Mouse (Mus musculus) left cerebral cortex, postnatal 10 days (tissue): ENCODE results near the gene Os9. TPM values are rescaled to one million over a fixed set of nuclear protein-coding genes. Genes with fewer than 3 reads are reported as not detected.
A peak's percentile ranks its signal among the peaks of the same experiment; 100 is the strongest.
"Not testable (repeated sequence)": the region's sequence is repeated elsewhere in the genome, so short reads cannot be mapped to it uniquely, and the experiment has no call there.

Experiments
- DNase-seq, 2 experiments: peaks; one replicate each; pipeline ENCODE4 v3.0.0; 2021 to 2022; ENCODE audit warnings: low spot score in 2 of 2, mixed read lengths in 1 of 2; ENCODE audit errors: extremely low spot score in 1 of 2
- intact Hi-C: fragments of 180-260 bp; cut with DNase I; formaldehyde crosslinking; loops from one replicate; pipeline ENCODE4 v1.15.1; 2025
- total RNA-seq, 2 experiments: library from RNA; stranded (reverse); gene quantifications; 2 replicates each; pipeline ENCODE4 v1.2.3; 2021

The Os9 gene
- 100 to 1,000 TPM; 103 to 107 TPM for total RNA-seq

DNA sequence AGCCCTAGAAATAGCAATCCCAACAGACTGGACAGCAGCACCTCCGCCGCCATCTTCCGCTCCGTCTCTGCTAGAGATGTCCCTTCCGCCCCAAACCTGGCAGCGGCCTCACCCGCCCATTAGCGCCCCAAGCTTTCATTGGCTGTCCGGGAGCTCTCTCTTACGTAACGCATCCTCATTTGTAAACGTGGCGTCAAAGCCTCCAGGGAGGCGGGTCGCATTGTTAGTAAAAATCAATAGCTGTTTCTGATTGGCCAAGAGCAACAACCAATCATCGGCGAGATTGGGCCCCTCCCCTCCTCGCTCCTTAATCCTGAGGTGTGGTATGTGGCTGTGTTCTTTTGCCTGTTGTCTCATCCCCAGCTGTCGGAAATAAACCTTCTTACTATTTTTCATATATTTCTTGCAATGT lies at the start of gene Os9:
Gene Os9 (minus strand): TSS at position 66 of the 412 bp plus-strand sequence.
- DNase-seq = peak; percentile 96 to 99
- intact Hi-C loops = no loop called here

DNA sequence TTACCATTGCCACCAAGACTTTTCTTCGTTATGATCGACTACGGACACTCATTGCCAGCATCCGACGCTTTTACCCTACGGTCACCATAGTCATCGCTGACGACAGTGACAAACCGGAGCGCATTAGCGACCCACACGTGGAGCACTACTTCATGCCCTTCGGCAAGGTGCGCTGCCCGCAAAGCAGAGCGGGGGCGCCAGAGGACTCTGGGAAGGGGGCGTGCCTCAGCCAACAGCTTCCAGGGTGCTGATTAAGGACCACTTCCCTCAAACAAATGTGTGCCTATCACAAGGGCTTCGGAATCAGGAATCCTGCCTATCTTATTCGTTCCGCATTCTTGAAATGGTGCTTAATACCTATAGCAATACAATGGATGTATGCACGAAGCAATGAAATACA lies 49.1 kb upstream of the Os9 start:
- DNase-seq = peak in 1 of 2 experiments; percentile 61
- intact Hi-C loops = no loop called here

DNA sequence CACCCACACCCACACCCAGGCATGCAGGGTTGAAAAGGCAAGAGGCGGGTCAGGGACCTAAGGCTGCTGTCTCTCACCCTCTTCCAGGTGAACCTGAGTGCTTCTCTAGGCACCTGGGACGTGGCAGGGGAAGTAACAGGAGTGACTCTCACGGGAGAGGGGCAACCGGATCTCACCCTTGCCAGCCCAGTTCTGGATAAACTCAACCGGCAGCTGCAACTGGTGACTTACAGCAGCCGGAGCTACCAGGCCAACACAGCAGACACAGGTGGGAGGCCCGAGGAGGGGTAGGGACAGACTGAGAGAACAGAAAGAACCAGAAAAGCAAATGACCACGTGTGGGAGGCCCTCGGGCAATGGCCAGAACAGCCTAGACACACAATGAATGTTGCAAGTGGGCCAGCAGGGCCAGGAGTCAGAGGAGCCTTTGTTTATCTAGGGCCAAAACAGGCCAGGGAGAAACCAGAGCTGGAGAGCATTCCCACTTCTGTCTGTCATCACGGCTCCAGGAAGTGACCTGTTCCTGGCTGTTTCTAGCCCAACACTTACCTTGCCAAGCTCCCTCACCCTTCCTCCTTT lies 46.8 kb upstream of the Os9 start:
- intact Hi-C loops = no loop called here
- DNase-seq = no peak

DNA sequence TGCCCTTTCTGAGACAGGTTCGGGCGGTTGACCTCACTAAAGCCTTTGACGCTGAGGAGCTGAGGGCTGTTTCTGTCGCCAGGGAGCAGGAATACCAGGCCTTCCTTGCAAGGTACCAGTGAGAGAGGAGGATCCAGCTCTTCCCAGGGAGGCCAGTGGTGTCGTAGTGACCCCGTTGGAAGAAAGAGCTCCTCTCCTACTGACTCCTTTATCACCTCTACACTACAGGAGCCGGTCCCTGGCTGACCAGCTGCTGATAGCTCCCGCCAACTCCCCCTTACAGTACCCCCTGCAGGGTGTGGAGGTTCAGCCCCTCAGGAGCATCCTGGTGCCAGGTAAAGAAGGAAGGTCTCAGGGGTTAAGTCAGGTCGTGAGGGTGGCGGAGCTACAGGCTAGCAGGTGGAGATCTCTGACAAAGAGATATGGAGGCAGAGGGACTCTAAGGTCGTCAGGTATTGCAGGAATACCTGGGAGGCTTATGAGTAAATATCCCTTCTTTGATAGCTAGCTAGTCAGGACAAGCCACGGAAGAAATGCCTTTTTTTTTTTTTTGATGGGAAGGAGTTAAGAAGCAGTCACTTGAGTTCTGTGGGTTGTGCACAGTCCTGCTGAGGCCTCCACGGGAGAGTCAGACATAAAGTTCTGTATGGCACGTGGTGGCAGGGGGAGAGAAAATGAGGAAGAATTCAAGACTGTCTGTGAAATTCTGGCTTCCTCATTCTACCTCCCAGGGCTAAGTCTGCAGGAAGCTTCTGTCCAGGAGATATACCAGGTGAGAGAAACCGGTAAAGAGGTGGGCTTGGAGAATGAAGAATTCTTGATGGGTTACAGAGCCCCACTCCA lies 46.1 kb upstream of the Os9 start:
- DNase-seq = no peak
- intact Hi-C loops = no loop called here

DNA sequence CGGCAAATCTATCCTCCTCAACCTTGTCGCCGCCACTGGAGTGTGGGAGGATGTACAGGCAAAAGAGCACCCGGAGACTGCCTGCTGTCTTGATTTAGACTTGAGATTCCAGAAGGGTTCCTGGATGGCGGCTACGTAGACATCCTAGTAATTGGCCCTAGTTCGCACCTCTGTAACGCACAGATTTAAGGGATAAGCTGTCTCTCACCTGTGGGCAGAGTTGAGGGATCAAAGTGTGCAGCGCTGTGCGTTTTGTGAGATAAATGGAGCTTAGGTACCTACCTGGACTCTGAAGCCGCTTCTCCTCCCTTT lies 45.4 kb upstream of the Os9 start:
- no peak for DNase-seq
- intact Hi-C loops = no loop called here

DNA sequence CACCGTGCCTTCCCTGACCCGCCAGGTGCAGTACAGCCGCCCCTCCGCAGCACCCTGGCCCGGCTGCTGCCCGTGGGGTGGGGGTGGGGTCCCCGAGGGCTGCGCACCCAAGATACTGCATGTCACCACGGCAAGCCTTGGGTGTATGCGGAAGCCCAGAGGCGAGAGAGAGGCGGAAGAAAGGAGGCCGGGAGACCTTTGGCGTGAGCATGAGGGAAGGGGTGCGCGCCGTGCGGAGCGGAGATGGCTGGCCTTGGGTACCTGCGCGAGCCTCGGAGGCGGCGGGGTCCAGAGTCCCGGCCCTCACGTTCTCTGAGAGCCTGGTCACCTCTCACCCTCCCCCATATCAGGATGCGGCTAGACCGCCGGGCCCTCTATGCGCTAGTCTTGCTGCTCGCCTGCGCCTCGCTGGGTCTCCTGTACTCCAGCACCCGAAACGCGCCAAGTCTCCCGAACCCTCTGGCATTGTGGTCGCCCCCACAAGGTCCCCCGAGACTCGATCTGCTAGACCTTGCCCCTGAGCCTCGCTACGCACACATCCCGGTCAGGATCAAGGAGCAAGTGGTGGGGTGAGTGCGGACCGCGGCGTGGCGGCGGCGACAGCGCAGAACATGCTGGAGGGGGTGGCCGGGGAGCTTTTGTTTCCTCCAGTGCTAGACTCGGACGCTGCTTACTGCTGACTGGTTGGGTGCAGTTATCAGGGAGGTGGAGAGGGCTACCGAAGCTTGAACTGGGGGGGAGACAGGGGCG lies 44.9 kb upstream of the Os9 start:
- intact Hi-C loops = loop anchor here (2.0 kb wide), 1 partner anchor 43 kb away; no protein-coding TSS in a partner anchor
- DNase-seq = peak in 1 of 2 experiments; percentile 58

DNA sequence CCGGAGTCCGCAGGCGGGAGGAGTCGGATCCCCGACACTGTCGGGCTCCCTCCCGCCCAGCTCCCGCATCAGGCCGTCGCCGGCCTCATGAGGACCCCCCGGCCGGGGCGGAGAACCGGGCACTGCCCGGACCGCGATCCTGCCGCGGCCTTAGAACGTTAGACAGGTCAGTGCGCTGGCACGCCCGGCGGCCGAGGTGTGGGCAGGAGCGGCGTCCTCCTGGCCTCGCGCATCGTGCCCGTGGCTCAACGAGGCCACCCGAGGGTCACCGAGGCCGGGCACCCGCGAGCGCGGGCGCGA lies 44.4 kb upstream of the Os9 start:
- DNase-seq = no peak
- intact Hi-C loops = loop anchor here (2.0 kb wide), 1 partner anchor 43 kb away; no protein-coding TSS in a partner anchor

DNA sequence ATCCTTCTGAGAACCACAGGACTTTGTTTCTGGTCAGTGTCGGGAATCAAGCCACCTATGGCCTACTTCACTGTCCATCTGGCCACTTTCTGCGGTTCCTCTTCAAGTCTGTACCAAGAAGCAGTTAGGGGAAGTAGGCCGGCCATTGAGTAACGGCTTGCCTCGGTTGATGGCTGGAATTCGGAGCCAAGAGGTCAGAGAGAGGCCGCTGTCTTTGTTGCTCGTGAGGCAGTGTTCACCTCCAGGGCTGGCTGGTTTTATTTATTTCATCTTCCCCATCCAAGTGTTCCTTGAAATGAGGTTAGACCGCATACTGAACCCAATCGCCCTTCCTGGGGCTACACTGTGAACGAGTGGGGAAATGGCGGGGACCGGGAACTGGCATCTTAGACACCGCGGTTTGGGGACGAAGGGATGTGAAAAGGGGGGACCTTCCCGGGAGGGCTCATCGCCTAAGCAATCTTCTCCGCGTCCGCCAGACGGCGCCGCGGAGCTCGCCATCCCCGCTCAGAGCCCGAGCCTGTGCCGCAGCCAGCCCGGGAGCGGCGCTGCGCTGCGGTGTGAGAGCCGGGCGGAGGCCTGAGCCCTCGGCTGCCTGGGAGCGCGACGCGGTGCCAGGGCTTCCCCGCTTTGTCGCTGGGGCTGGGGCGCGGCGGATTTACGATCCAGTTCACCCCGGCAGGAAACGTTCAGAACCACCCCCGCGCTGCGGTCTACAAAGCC lies 43.9 kb upstream of the Os9 start, which contains the start of gene B4galnt1:
Gene B4galnt1 (plus strand): TSS at position 595 of the 723 bp plus-strand sequence.
- peak; percentile 78 to 80 for DNase-seq
- intact Hi-C loops = loop anchor here (2.0 kb wide), 1 partner anchor 42 kb away; no protein-coding TSS in a partner anchor

DNA sequence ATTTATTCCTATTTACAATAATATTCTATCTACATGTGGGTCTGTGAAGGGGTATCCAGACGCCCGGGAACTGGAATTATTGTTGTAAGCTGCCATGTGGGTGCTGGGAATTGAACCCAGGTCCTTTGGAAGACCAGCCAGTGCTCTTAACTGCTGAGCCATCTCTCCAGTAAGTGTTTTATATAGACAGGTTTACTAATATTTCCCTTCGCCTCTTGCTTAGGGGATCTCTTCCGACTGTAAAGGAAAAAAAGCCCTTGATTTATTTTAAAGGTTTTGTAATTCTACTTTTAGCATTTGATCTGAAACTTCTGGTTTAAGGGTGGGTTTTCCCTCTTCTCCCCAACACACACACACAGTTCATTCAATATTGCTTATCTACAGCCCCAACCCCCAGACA lies 43.3 kb upstream of the Os9 start:
- intact Hi-C loops = loop anchor here (2.0 kb wide), 1 partner anchor 41 kb away; no protein-coding TSS in a partner anchor
- DNase-seq = no peak

DNA sequence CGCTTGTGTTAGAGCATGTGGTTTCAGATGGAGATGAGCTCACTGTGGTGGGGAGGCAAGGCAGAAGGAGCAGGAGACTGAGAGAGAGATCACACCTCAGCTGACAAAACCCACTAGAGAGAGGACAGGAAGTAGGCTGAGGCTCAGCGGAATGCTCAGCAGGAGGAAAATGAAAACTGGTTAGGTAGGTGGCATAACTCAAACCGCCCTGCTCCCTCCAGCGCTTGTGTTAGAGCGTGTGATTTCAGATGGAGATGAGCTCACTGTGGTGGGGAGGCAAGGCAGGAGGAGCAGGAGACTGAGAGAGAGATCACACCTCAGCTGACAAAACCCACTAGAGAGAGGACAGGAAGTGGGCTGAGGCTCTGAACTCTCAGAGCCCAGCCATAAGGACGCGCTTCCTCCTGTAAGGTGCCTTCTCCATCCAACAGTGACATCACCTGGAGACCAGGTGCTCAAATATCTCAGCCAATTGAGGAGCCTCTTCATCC lies 41.9 kb upstream of the Os9 start:
- intact Hi-C loops, DNase-seq: not testable (repeated sequence)

DNA sequence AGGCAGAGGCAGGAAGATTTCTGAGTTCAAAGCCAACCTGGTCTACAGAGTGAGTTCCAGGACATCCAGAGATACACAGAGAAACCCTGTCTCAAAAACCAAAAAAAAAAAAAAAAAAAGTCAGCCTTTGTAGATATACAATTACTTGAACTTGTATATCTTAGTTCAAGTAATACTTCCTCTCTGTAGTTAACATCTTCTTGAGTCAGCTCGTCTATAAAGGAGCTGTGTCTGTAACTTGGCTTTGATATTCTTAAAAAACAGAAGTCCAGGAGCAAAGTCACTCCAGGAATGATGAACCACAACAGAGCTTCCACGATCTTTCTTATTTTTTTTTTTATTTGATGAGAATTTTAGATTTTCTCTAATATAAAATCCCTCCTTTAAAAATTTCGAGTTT lies 39.8 kb upstream of the Os9 start:
- intact Hi-C loops = no loop called here
- no peak for DNase-seq

DNA sequence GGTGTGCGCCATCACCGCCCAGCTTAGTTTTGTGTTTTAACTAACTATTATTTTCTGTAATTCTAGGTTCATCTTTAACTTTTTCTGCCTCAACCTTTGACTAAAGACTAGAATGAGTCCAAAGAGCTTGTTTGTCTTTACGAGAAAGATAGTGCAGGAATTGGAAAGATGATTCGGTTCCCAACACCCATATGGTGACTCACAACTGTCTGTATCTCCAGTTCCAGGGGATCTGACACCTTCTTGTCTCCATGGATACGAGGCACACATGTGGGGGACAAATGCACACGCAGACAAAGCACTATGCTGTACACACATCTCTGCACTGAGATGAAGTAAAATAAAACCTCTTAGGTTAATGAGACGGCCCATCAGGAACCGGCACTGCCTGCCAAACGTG lies 39.1 kb upstream of the Os9 start:
- no peak for DNase-seq
- intact Hi-C loops = no loop called here

DNA sequence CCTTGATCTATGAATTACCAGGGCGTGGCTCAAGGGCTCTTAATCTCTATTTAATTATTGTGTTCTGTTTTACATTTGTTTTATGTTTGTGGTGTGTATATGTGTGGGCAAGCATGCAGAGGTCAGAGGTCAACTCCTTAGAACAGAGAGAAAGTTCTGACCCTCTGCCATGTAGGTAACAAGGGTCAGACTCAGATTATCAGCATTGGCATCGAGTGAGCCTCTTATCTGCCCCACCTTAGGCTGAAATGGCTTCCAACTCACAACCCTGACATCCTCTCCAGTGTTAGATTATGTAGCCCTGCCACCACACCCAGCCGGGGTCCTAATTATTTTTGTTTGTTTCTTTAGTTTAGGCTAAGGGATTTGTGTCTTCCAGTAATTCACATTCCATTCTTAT lies 37.5 kb upstream of the Os9 start:
- intact Hi-C loops = no loop called here
- DNase-seq = no peak

DNA sequence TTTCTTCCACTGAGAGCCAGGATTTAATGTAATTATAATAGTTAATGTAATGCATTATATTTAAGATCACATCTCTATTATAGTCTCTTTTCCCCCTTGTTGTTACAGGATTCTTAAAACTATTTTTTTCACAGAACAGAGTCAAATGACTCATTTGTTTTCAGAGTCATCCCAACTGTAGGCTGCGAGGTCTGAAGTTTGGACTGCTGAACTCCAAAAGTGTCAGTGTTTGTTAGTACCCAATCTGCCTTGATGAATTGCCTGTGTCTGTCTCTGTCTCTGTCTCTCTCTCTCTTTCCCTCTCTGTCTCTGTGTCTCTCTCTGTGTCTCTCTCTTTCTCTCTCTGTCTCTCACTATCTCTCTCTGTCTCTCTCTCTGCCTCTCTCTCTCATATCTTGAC lies 35.6 kb upstream of the Os9 start:
- no peak for DNase-seq

DNA sequence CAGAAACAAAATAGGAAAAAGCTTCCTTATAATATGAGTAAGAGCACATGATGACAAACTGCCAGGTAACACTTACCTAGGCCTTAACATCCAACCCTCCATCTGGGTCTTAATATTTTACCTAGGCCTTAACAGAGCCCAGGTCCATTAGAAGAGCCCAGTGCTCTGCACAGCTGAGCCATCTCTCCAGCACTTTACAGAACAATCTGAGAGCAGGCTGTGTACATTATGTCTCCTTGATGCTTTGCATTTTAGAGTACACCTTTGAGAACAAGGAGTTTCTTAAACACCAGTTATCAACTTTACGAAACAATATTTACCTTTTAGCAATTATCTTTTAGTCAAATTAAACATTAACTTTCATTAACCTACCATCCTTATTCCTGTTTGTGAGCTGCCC lies 35.2 kb upstream of the Os9 start:
- intact Hi-C loops = no loop called here
- DNase-seq = no peak

More for the DNA sequence above, 35.6 kb upstream of the Os9 start:
- intact Hi-C loops = no loop called here

DNA sequence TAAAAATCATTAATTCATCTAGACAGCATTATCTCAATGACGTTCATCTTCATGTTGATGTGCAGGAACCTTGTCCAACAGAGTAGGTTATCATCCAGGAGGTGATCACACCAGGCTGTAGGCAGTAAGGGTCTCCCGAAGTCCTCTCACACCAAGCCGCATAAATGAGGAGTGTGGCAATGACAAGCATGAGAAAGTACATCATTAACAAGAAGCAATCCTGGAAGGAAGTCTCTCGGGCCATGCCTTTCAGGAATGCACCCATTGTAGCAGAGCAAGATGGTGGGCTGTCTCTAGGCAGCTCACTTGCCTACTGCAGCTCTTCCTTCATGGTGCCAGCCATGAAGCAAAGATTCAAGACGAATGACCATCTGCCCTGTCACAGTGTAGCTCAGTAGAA lies 33.7 kb upstream of the Os9 start:
- intact Hi-C loops = no loop called here
- DNase-seq = no peak

DNA sequence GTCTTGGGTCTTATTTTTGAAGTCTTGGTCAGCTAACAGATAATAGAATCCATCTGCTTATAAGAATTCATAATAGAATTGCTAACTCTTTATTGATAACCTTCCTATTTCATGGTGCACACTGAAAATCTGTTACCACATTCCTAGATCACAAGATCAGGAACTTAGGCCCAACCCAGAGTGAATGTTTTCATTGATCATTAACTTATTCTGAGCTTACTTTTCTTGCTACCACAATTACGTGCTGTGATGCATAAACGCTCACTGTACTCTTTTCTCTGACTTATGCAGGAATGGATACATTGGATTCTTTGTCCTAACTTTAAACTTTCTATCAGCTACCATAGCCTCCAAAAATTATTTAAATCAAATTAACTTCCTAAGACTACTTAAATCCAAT lies 33.3 kb upstream of the Os9 start:
- no peak for DNase-seq
- intact Hi-C loops = no loop called here

DNA sequence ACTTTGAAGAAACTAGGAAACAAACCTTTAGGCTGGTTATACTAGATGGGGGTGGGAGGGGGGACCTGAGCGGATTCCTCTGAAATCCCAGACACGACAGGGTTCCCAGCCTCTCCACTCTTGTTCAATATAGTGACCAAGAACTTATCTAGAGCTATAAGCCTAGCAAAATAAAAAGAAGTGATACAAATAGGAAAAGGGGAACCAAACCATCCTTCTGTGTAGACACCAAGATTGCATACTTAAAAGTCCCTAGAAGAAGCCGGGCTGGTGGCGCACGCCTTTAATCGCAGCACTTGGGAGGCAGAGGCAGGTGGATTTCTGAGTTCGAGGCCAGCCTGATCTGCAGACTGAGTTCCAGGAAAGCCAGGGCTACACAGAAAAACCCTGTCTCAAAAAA lies 32.4 kb upstream of the Os9 start:
- intact Hi-C loops = no loop called here
- no peak for DNase-seq

DNA sequence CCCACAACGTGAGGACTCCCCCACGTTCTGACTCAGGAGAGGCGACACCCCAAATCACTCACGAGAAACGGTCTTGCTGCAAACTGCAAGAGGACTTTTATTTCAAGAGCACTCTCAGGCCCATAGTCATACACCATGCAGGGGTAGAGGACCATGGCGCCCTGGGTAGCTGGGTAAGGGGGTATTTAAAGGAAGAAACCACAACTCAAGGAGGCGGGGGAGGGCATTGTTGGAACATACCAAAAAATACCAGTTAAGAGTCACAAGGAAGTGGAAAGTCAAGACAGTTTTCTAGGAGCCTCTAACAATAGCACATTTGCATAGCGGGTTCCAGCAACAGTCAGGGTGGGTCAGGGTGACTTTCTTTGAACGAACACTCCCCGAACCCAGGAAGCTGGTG lies 31.6 kb upstream of the Os9 start:
- DNase-seq, intact Hi-C loops: not testable (repeated sequence)
